In the genomic region with DNA sequence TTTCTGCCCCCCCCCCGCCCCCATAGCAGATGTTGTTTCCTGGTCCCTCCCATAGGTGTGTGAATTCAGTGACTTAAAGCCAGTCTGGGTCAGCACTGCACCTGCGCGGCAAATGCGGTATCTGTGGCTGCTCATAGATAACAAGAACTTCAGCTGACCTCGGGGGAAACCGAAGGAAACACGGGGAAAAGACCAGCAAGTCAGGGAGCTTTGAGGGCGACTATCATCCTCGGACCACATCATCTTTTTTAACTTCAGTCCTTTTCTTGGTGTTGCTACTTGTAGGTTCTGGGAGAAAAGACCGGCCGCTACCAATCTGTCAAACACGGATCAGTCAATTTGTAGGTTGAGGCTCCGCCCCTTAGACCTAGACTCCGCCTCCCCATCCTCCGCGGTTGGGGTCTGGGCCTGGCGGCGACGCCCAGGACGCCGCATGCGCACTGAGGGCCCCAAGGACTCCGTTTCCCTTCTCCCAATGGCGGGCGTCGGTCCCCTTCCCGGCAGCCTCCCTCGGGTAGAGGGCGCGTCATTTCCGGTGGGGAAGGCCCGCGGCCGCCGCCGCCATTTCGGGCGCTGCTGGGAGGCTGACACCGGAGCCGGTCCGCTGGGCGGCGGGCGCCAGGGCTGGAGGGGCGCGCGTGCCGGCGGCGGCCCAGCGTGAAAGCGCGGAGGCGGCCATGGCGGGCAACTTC, we compare ENCODE assay signal across 8 mouse cellular contexts. TPM values are rescaled to one million over a fixed set of nuclear protein-coding genes. Genes with fewer than 3 reads are reported as not detected.
A peak's percentile ranks its signal among the peaks of the same experiment; 100 is the strongest.
DNase-seq lines count a peak whose midpoint lies in the region; ATAC-seq and TF ChIP-seq lines count a peak whose summit lies in the region.

A gene (plus strand): TSS at position 513 of the 692 bp plus-strand sequence.

- H3K4me2 ChIP-seq in hindbrain, embryonic 14.5 days (replicated peaks): peak within 1 kb of the TSS; percentile 82

- H3K36me3 ChIP-seq in hindbrain, embryonic 14.5 days (replicated peaks; ENCODE audit: control insufficient read depth, insufficient read depth): 0 out of 2 replicates have a peak, but pooled peaks cover 9% of the 10 kb centered on the region

- in situ Hi-C loops in Patski (cut with MboI; ENCODE audit: low pct_unique_long_range_greater_than_20kb): no loop called here

- WGBS in hindbrain, embryonic 14.5 days: 1% methylated on average over 55 of the region's 55 CpGs

- peak within 1 kb of the TSS; percentile 73 for H3K9ac ChIP-seq in hindbrain, embryonic 14.5 days

- H3K27me3 ChIP-seq in Patski: no peaks in the 10 kb centered on the region
- H3K27me3 ChIP-seq in hindbrain, embryonic 14.5 days (ENCODE audit: control insufficient read depth, insufficient read depth, low read length): no peaks in the 10 kb centered on the region

- H3K4me1 ChIP-seq in hindbrain, embryonic 14.5 days (replicated peaks; ENCODE audit: control insufficient read depth, insufficient read depth, low read length): peaks cover 17% of the 10 kb centered on the region

- ATAC-seq in Patski: peak; percentile 87
- peak; percentile 97 for ATAC-seq in hindbrain, embryonic 14.5 days (ENCODE audit: low FRiP score)

- DNase-seq in Patski (ENCODE audit: low read depth, low spot score): peak; percentile 81
- DNase-seq in cerebellum, postnatal 14 days: peak; percentile 98 to 99
- DNase-seq in frontal cortex, postnatal 25 days (ENCODE audit: low spot score in 2 of 2): peak; percentile 82 to 93
- DNase-seq in hindbrain, embryonic 14.5 days (ENCODE audit: low spot score): peak; percentile 99
- DNase-seq in layer of hippocampus, postnatal 36 days: peak; percentile 97 to 98
- peak; percentile 99 for DNase-seq in lung, postnatal 36 days
- DNase-seq in retina, postnatal 1 day: peak; percentile 98
- peak; percentile 97 to 98 for DNase-seq in urinary bladder, adult 18-20 months (ENCODE audit: low spot score in 2 of 2)

- H3K27ac ChIP-seq in hindbrain, embryonic 14.5 days: peak within 1 kb of the TSS; percentile 87

- H3K4me3 ChIP-seq in hindbrain, embryonic 14.5 days (replicated peaks; ENCODE audit: low read length): peak within 1 kb of the TSS; percentile 77

- POLR2A ChIA-PET in Patski (lab: Charles Lee): interaction anchor here (0.9 to 1.5 kb wide), 3 partner anchors 21 to 50 kb away, joined by 3 to 5 read pairs (median 3); no protein-coding TSS in a partner anchor

- no peaks in the 10 kb centered on the region for H3K9me3 ChIP-seq in hindbrain, embryonic 14.5 days (ENCODE audit: control insufficient read depth, low read length)

- no peak for TF ChIP-seq CTCF in Patski (IDR thresholded peaks at IDR 0.05)

- CTCF ChIA-PET in Patski (lab: Charles Lee): no interaction called here

RNA-seq across cellular contexts. Expression of the gene that starts here (rescaled TPM):
- polyA plus RNA-seq in Patski (2021): 116 TPM
- 102 and 115 TPM in 2 replicates for polyA plus RNA-seq in hindbrain, embryonic 14.5 days (2014; fragmentation: Nextera tagmentation; extraction: Ambion mirVana)
- 100 to 1,000 TPM; 129 to 137 TPM for total RNA-seq in layer of hippocampus, postnatal 36 days (2021)

Comparison
In these comparisons a context has a peak if more than half of its experiments do, and no peak if none do; other contexts are left out.
1. Peak in every context shown above with its lines: DNase-seq, ATAC-seq, H3K4me3 ChIP-seq and H3K27ac ChIP-seq.